Mouse (Mus musculus) embryo, embryonic 11.5 days (tissue): Measurements from ENCODE around the gene B3galt2.
A peak's percentile ranks its signal among the peaks of the same experiment; 100 is the strongest.
"Not testable (repeated sequence)": the region's sequence is repeated elsewhere in the genome, so short reads cannot be mapped to it uniquely, and the experiment has no call there.

Source experiments
- DNase-seq: peaks from one replicate; pipeline ENCODE4 v3.0.0-alpha.2; 2012; ENCODE audit warnings: low read depth, low spot score

B3galt2 gene

GRCm38 (mm10) chr1:143640650-143641407, at the start of gene B3galt2:
TSS of gene B3galt2 (plus strand) at chr1:143640664.
- DNase-seq, result no peak

GRCm38 (mm10) chr1:143596864-143597263, 43.6 kb upstream of the B3galt2 start:
- no peak for DNase-seq

GRCm38 (mm10) chr1:143608911-143609310, 31.6 kb upstream of the B3galt2 start:
- no peak for DNase-seq

- no peak for DNase-seq
Measured at GRCm38 (mm10) chr1:143612901-143613300, 27.6 kb upstream of the B3galt2 start.

- DNase-seq, result no peak
Measured at GRCm38 (mm10) chr1:143619760-143620159, 20.7 kb upstream of the B3galt2 start.

GRCm38 (mm10) chr1:143621930-143622329, 18.5 kb upstream of the B3galt2 start:
- no peak for DNase-seq

- DNase-seq, result no peak
Measured at GRCm38 (mm10) chr1:143622634-143623033, 17.8 kb upstream of the B3galt2 start.

- no peak for DNase-seq
Measured at GRCm38 (mm10) chr1:143631337-143631736, 9.1 kb upstream of the B3galt2 start.

- DNase-seq, result no peak
Measured at GRCm38 (mm10) chr1:143632361-143632760, 8.1 kb upstream of the B3galt2 start.

GRCm38 (mm10) chr1:143632854-143633587, 7.4 kb upstream of the B3galt2 start:
- DNase-seq, result no peak

GRCm38 (mm10) chr1:143644221-143644620, 3.8 kb downstream of the B3galt2 start:
- DNase-seq, result peak; percentile 36

GRCm38 (mm10) chr1:143645386-143645785, 4.9 kb downstream of the B3galt2 start:
- DNase-seq, result no peak

GRCm38 (mm10) chr1:143646219-143646618, 5.8 kb downstream of the B3galt2 start:
- no peak for DNase-seq

- no peak for DNase-seq
Measured at GRCm38 (mm10) chr1:143650317-143650716, 9.9 kb downstream of the B3galt2 start.

GRCm38 (mm10) chr1:143653646-143654045, 13.2 kb downstream of the B3galt2 start:
- DNase-seq, result no peak

- no peak for DNase-seq
Measured at GRCm38 (mm10) chr1:143663197-143663596, 22.7 kb downstream of the B3galt2 start.

GRCm38 (mm10) chr1:143664786-143665185, 24.3 kb downstream of the B3galt2 start:
- DNase-seq, result not testable (repeated sequence)

GRCm38 (mm10) chr1:143675734-143676361, 35.4 kb downstream of the B3galt2 start:
- DNase-seq, result no peak

- no peak for DNase-seq
Measured at GRCm38 (mm10) chr1:143681108-143681507, 40.6 kb downstream of the B3galt2 start.

- no peak for DNase-seq
Measured at GRCm38 (mm10) chr1:143684849-143685248, 44.4 kb downstream of the B3galt2 start.

- DNase-seq, result no peak
Measured at GRCm38 (mm10) chr1:143701736-143702135, 61.3 kb downstream of the B3galt2 start.

- peak; percentile 17 for DNase-seq
Measured at GRCm38 (mm10) chr1:143702141-143702740, 61.8 kb downstream of the B3galt2 start.
